Mouse (Mus musculus) right cerebral cortex, postnatal 25 days (tissue): ENCODE measurements at regions not wholly inside any gene's neighbourhood (a gene's known extent, or its start where the extent isn't known, plus 50 kb on each side); places are given as distances from the start of the nearest gene placed in this dataset.
A peak's percentile ranks its signal among the peaks of the same experiment; 100 is the strongest.

ENCODE experiments used
- DNase-seq: peaks from one replicate; pipeline ENCODE4 v3.0.0; 2022

- DNase-seq = no peak
Measured at GRCm38 (mm10) chr19:14871178-14871867, 273.5 kb upstream of the Tle4 start.

GRCm38 (mm10) chr19:14862654-14863468, 265.0 kb upstream of the Tle4 start:
- DNase-seq = no peak

- DNase-seq = no peak
Measured at GRCm38 (mm10) chr19:14855036-14855435, 257.2 kb upstream of the Tle4 start.

GRCm38 (mm10) chr19:14853416-14853815, 255.6 kb upstream of the Tle4 start:
- no peak for DNase-seq

GRCm38 (mm10) chr19:14849561-14849960, 251.7 kb upstream of the Tle4 start:
- no peak for DNase-seq

GRCm38 (mm10) chr19:14847120-14847519, 249.3 kb upstream of the Tle4 start:
- no peak for DNase-seq

- DNase-seq = no peak
Measured at GRCm38 (mm10) chr19:14835629-14836028, 237.8 kb upstream of the Tle4 start.

- DNase-seq = no peak
Measured at GRCm38 (mm10) chr19:14816354-14816753, 218.5 kb upstream of the Tle4 start.

- no peak for DNase-seq
Measured at GRCm38 (mm10) chr19:14806787-14807186, 208.9 kb upstream of the Tle4 start.

- DNase-seq = no peak
Measured at GRCm38 (mm10) chr19:14802909-14803650, 205.2 kb upstream of the Tle4 start.

GRCm38 (mm10) chr19:14801669-14802068, 203.8 kb upstream of the Tle4 start:
- no peak for DNase-seq

GRCm38 (mm10) chr19:14799002-14799401, 201.2 kb upstream of the Tle4 start:
- DNase-seq = no peak

GRCm38 (mm10) chr19:14798417-14798816, 200.6 kb upstream of the Tle4 start:
- DNase-seq = no peak

- no peak for DNase-seq
Measured at GRCm38 (mm10) chr19:14795910-14796309, 198.1 kb upstream of the Tle4 start.

- no peak for DNase-seq
Measured at GRCm38 (mm10) chr19:14789992-14790391, 192.1 kb upstream of the Tle4 start.

- no peak for DNase-seq
Measured at GRCm38 (mm10) chr19:14788630-14789029, 190.8 kb upstream of the Tle4 start.

- no peak for DNase-seq
Measured at GRCm38 (mm10) chr19:14786868-14787267, 189.0 kb upstream of the Tle4 start.

- DNase-seq = no peak
Measured at GRCm38 (mm10) chr19:14785661-14786060, 187.8 kb upstream of the Tle4 start.

GRCm38 (mm10) chr19:14777709-14778108, 179.9 kb upstream of the Tle4 start:
- no peak for DNase-seq

GRCm38 (mm10) chr19:14777198-14777597, 179.3 kb upstream of the Tle4 start:
- peak; percentile 17 for DNase-seq

GRCm38 (mm10) chr19:14776791-14777190, 178.9 kb upstream of the Tle4 start:
- DNase-seq = no peak

GRCm38 (mm10) chr19:14772794-14773193, 174.9 kb upstream of the Tle4 start:
- no peak for DNase-seq

GRCm38 (mm10) chr19:14752646-14753045, 154.8 kb upstream of the Tle4 start:
- DNase-seq = no peak

- DNase-seq = no peak
Measured at GRCm38 (mm10) chr19:14742361-14742760, 144.5 kb upstream of the Tle4 start.
